Mouse (Mus musculus): ENCODE measurements around the gene Ranbp17. TPM values are rescaled to one million over a fixed set of nuclear protein-coding genes. Genes with fewer than 3 reads are reported as not detected.

Gene Ranbp17
- polyA plus RNA-seq, 1 experiment from 2014 or later: 6.8 TPM

GRCm38 (mm10) chr11:33200764-33201625, 312.6 kb downstream of the Ranbp17 start:
- 0 out of 2 replicates have a peak, but pooled peaks cover 3% of the 10 kb centered on the region for H3K9me3 ChIP-seq (ENCODE audit: control insufficient read depth, low read length)
- H3K27ac ChIP-seq (ENCODE audit: low read depth): no peak overlapping the region
- H3K4me1 ChIP-seq (replicated peaks; ENCODE audit: control insufficient read depth, insufficient read depth, low read length): peaks cover 15% of the 10 kb centered on the region; the same call in 1 of the 2 replicates
- WGBS: under 1% methylated on average over 76 of the region's 76 CpGs
- peak overlapping the region; percentile 26 for H3K4me3 ChIP-seq (ENCODE audit: low read depth, low read length)
- peak overlapping the region; percentile 48 for H3K4me2 ChIP-seq (ENCODE audit: low read length)
- H3K27me3 ChIP-seq (replicated peaks; ENCODE audit: control insufficient read depth, insufficient read depth, low read length): peaks cover 100% of the 10 kb centered on the region
- ATAC-seq (replicated peaks; ENCODE audit: low FRiP score, low TSS enrichment, low read depth) (peak; percentile 13; the same call in 1 of the 2 replicates), DNase-seq (ENCODE audit: low spot score) (peak; percentile 83)
- H3K36me3 ChIP-seq (ENCODE audit: control insufficient read depth, insufficient read depth, low read length): no peaks in the 10 kb centered on the region
- H3K9ac ChIP-seq (ENCODE audit: low read length): no peak overlapping the region

DNA sequence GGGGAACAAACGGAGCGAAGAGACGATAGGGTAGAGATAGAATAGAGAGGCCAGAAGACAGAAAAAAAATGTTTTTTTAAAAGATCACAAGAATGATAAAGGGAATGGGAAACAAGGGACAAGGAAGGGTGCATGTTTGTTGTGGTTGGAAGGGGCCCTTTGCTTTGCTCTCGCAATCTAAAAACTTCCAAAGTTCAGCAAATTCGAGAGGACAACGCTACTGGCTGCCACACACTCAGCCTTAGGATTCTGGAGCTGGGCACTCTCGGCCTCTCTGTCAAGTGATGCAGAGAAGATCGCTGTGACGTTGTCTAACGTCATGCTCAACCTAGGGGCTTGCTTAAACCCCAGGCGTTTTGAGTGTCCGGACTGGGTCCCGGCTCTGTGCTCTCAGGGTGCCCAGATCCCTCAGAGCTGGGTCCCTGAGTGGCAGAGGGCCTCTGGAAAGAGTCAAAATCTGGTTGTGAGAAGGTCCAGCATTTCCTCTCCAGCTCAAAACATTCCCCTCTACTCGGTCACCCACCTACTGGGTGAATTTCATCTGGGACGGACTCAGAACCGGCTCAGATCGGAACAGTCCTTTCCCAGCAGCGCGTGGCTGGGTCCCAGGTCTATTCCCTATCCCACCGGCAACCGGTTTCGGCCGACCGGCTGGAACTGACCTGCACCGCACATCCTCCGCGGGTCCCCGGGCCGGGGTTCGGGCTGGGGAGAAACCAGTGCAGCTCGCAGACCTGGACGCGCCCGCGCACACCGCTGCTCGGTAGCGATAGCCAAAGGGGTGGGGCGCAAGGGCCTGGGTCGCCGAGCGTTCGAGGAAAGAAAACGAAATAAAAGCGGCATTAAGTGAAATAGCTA, 313.4 kb downstream of the Ranbp17 start:
- H3K27me3 ChIP-seq (replicated peaks; ENCODE audit: control insufficient read depth, insufficient read depth, low read length): peaks cover 100% of the 10 kb centered on the region
- H3K9ac ChIP-seq (ENCODE audit: low read length): no peak overlapping the region
- peak; percentile 79 for DNase-seq (ENCODE audit: low spot score)
- no peak overlapping the region for H3K27ac ChIP-seq (ENCODE audit: low read depth)
- peak overlapping the region; percentile 26 for H3K4me3 ChIP-seq (ENCODE audit: low read depth, low read length)
- H3K4me2 ChIP-seq (ENCODE audit: low read length): peak overlapping the region; percentile 48
- 1% methylated on average over 45 of the region's 45 CpGs for WGBS
- peaks cover 15% of the 10 kb centered on the region; the same call in 1 of the 2 replicates for H3K4me1 ChIP-seq (replicated peaks; ENCODE audit: control insufficient read depth, insufficient read depth, low read length)
- H3K9me3 ChIP-seq (ENCODE audit: control insufficient read depth, low read length): 0 out of 2 replicates have a peak, but pooled peaks cover 3% of the 10 kb centered on the region
- no peaks in the 10 kb centered on the region for H3K36me3 ChIP-seq (ENCODE audit: control insufficient read depth, insufficient read depth, low read length)
- no peak for ATAC-seq (replicated peaks; ENCODE audit: low FRiP score, low TSS enrichment, low read depth)

- Histone ChIP-seq H3K9me3 (ENCODE audit: control insufficient read depth, low read length) (0 out of 2 replicates have a peak, but pooled peaks cover 3% of the 10 kb centered on the region), H3K36me3 (ENCODE audit: control insufficient read depth, insufficient read depth, low read length) (no peaks in the 10 kb centered on the region), H3K27me3 (replicated peaks; ENCODE audit: control insufficient read depth, insufficient read depth, low read length) (peaks cover 96% of the 10 kb centered on the region), H3K4me3 (ENCODE audit: low read depth, low read length) (no peak overlapping the region), H3K4me1 (replicated peaks; ENCODE audit: control insufficient read depth, insufficient read depth, low read length) (peaks cover 15% of the 10 kb centered on the region; the same call in 1 of the 2 replicates), H3K27ac (ENCODE audit: low read depth) (no peak overlapping the region), H3K9ac (ENCODE audit: low read length) (no peak overlapping the region), H3K4me2 (ENCODE audit: low read length) (no peak overlapping the region)
- 4% methylated on average over 15 of the region's 15 CpGs for WGBS
- no peak for ATAC-seq (replicated peaks; ENCODE audit: low FRiP score, low TSS enrichment, low read depth)
- peak; percentile 77 for DNase-seq (ENCODE audit: low spot score)
Observed at GRCm38 (mm10) chr11:33199117-33199514, 314.4 kb downstream of the Ranbp17 start.

DNA sequence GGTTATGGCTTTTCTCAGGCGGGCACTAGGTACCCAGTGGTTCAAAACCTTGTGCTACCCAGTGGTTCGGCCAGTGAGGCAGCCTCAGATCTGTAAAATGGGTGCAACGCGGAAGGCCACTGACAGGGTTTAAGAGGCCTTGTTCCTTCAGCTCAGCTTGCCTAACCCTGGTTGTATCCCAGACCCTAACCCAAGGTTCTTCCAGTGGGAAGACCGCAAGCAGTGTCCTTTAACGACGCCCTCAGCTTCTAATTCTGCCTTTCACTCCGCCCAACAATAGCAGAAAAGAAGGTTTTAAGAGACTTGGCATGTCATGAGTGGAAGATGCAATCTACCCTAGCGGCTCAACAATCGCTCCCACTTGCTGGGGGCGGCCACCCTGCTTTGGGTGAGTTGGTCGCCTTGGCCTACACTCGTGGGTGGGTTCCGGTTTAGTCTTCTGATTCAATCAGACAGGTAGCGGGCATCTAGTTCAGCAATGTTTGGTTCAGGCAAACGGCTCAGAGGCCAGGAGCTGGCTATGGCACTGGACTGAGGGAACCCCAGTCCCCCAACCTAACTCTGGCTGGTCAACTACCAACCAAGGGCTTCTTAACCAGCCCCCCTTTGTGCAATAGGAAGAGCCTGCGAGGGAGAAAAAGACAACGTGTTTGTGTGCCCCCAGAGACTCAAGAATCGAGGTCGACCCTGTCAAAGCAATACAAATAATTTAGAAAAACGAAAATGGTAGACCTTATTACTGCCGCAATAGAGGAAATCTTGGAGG, 315.0 kb downstream of the Ranbp17 start:
- H3K27ac ChIP-seq (ENCODE audit: low read depth): no peak overlapping the region
- H3K4me3 ChIP-seq (ENCODE audit: low read depth, low read length): no peak overlapping the region
- H3K4me2 ChIP-seq (ENCODE audit: low read length): no peak overlapping the region
- H3K36me3 ChIP-seq (ENCODE audit: control insufficient read depth, insufficient read depth, low read length): no peaks in the 10 kb centered on the region
- peak; percentile 63 for DNase-seq (ENCODE audit: low spot score)
- 0 out of 2 replicates have a peak, but pooled peaks cover 3% of the 10 kb centered on the region for H3K9me3 ChIP-seq (ENCODE audit: control insufficient read depth, low read length)
- H3K27me3 ChIP-seq (replicated peaks; ENCODE audit: control insufficient read depth, insufficient read depth, low read length): peaks cover 96% of the 10 kb centered on the region
- ATAC-seq (replicated peaks; ENCODE audit: low FRiP score, low TSS enrichment, low read depth): no peak
- WGBS: 20% methylated on average over 22 of the region's 22 CpGs
- H3K4me1 ChIP-seq (replicated peaks; ENCODE audit: control insufficient read depth, insufficient read depth, low read length): peaks cover 11% of the 10 kb centered on the region; the same call in 1 of the 2 replicates
- H3K9ac ChIP-seq (ENCODE audit: low read length): no peak overlapping the region

DNA sequence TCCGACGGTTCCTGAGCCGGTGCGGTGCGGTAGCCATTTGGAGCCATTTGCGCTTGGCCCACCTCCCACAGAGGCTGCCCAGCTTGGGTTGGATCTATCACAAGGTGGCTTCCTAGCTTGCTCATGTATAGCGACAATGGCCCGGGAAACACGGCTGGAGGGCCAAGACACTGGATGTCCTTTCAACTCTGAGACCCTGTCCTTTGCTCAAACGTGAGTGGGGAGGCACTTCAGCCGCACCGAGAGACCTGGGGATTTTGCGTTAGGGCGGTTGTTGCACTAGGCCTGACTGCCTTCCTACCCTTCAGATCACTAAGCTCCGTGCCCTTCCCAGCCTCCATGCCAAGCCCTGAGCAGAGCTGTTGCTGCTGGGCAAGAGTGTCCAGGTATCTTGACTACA, 315.9 kb downstream of the Ranbp17 start:
- H3K27ac ChIP-seq (ENCODE audit: low read depth): no peak overlapping the region
- H3K9ac ChIP-seq (ENCODE audit: low read length): no peak overlapping the region
- 21% methylated on average over 15 of the region's 15 CpGs for WGBS
- H3K4me1 ChIP-seq (replicated peaks; ENCODE audit: control insufficient read depth, insufficient read depth, low read length): peaks cover 11% of the 10 kb centered on the region; the same call in 1 of the 2 replicates
- no peak for DNase-seq (ENCODE audit: low spot score)
- H3K9me3 ChIP-seq (ENCODE audit: control insufficient read depth, low read length): 0 out of 2 replicates have a peak, but pooled peaks cover 3% of the 10 kb centered on the region
- no peak overlapping the region for H3K4me2 ChIP-seq (ENCODE audit: low read length)
- H3K27me3 ChIP-seq (replicated peaks; ENCODE audit: control insufficient read depth, insufficient read depth, low read length): peaks cover 96% of the 10 kb centered on the region
- no peak for ATAC-seq (replicated peaks; ENCODE audit: low FRiP score, low TSS enrichment, low read depth)
- H3K36me3 ChIP-seq (ENCODE audit: control insufficient read depth, insufficient read depth, low read length): no peaks in the 10 kb centered on the region
- H3K4me3 ChIP-seq (ENCODE audit: low read depth, low read length): no peak overlapping the region

DNA sequence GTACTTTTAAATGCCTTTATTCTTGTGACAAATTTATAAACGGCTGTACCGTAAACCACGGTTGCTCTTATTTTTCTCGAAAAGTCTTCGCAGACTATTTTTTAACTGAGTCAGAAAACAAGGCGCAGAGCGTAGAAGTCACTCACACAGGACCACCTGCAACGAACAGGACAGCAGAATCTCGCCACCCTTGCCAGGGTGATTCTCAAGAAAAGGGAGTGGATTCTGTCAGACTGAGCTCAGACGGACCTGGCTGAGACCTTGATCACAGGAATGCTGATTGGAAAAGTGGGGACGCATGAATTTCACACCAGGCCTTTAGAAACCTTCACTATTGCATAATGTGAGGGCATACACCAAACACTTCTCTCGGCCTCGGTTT, 316.4 kb downstream of the Ranbp17 start:
- no peak for DNase-seq (ENCODE audit: low spot score)
- Histone ChIP-seq H3K4me1 (replicated peaks; ENCODE audit: control insufficient read depth, insufficient read depth, low read length) (peaks cover 11% of the 10 kb centered on the region; the same call in 1 of the 2 replicates), H3K4me2 (ENCODE audit: low read length) (no peak overlapping the region), H3K4me3 (ENCODE audit: low read depth, low read length) (no peak overlapping the region), H3K9ac (ENCODE audit: low read length) (no peak overlapping the region), H3K36me3 (ENCODE audit: control insufficient read depth, insufficient read depth, low read length) (no peaks in the 10 kb centered on the region), H3K9me3 (ENCODE audit: control insufficient read depth, low read length) (0 out of 2 replicates have a peak, but pooled peaks cover 3% of the 10 kb centered on the region), H3K27ac (ENCODE audit: low read depth) (no peak overlapping the region), H3K27me3 (replicated peaks; ENCODE audit: control insufficient read depth, insufficient read depth, low read length) (peaks cover 96% of the 10 kb centered on the region)
- no peak for ATAC-seq (replicated peaks; ENCODE audit: low FRiP score, low TSS enrichment, low read depth)
- WGBS: 30% methylated on average over 13 of the region's 13 CpGs

DNA sequence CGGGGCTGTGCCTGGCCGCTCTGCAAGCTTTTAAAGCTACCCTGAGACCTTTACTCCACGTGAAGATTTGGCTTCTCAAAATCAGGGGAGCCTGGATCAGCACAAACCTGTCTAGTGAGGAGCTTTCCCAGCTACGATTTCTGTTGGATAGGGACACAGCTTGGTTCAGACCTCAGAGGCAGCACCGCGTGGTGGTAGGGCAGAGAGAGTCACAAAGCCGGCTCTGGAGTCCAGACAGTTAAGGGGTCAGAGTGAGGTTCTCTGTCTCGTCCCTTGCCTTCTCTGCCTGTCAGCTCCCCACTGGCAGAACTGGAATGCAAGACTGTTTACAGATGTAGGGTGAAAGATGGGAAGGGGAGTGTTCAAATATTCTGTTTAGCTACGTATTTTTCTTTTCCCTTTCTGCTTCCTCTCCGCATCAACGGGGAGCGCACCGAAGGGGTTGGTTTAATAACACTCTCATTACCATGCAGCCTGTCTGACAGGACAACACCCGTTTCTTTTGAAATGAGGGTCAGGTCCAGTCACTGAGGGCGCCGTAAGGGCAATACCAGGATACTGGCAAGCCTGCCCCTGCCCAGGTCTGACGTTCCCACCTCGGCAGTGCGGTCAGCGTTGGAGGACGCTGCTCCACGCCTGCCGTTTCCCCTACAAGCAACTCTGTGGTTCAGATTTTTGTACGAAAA, 317.0 kb downstream of the Ranbp17 start:
- H3K9ac ChIP-seq (ENCODE audit: low read length): no peak overlapping the region
- no peak overlapping the region for H3K27ac ChIP-seq (ENCODE audit: low read depth)
- no peak overlapping the region for H3K4me3 ChIP-seq (ENCODE audit: low read depth, low read length)
- H3K4me1 ChIP-seq (replicated peaks; ENCODE audit: control insufficient read depth, insufficient read depth, low read length): peaks cover 11% of the 10 kb centered on the region; the same call in 1 of the 2 replicates
- peaks cover 96% of the 10 kb centered on the region for H3K27me3 ChIP-seq (replicated peaks; ENCODE audit: control insufficient read depth, insufficient read depth, low read length)
- WGBS: 8% methylated on average over 24 of the region's 24 CpGs
- no peaks in the 10 kb centered on the region for H3K36me3 ChIP-seq (ENCODE audit: control insufficient read depth, insufficient read depth, low read length)
- H3K4me2 ChIP-seq (ENCODE audit: low read length): no peak overlapping the region
- ATAC-seq (replicated peaks; ENCODE audit: low FRiP score, low TSS enrichment, low read depth) (no peak), DNase-seq (ENCODE audit: low spot score) (peak; percentile 65)
- H3K9me3 ChIP-seq (ENCODE audit: control insufficient read depth, low read length): 0 out of 2 replicates have a peak, but pooled peaks cover 3% of the 10 kb centered on the region
